Mouse (Mus musculus) CH12F3 (cell line): Measurements from ENCODE around the gene Larp1.

ENCODE experiments used
- in situ Hi-C: fragments of 300-500 bp; cut with MboI; formaldehyde crosslinking; loops from 2 replicates; pipeline ENCODE4 v1.14.3; 2020; ENCODE audit warnings: low sequenced_read_pairs

Larp1 gene

DNA sequence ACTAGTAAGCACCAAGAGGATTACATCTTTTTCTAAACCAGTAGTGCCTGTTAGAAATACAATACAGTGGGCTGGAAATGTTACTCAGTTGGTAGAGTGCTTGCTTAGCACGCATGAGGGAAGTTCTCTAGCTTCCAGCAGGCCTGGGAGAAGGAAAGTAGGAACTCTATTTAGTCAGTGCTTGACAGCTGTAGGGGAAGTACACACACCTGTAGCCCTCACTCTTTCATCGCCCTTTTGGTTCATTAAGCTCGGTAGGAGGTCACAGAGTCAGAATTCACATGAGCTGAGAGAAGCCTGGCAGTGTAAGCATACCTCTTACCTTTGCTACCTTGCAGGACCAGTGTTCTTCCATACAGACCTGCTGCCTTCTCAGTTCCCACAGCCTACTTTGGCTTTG is 17.5 kb downstream of the Larp1 start:
- in situ Hi-C loops, result no loop called here

GRCm38 (mm10) chr11:58026860-58027259 is 18.0 kb downstream of the Larp1 start:
- in situ Hi-C loops, result no loop called here

GRCm38 (mm10) chr11:58028981-58029380 is 20.1 kb downstream of the Larp1 start:
- in situ Hi-C loops, result no loop called here

GRCm38 (mm10) chr11:58029869-58030268 is 21.0 kb downstream of the Larp1 start:
- in situ Hi-C loops, result no loop called here

DNA sequence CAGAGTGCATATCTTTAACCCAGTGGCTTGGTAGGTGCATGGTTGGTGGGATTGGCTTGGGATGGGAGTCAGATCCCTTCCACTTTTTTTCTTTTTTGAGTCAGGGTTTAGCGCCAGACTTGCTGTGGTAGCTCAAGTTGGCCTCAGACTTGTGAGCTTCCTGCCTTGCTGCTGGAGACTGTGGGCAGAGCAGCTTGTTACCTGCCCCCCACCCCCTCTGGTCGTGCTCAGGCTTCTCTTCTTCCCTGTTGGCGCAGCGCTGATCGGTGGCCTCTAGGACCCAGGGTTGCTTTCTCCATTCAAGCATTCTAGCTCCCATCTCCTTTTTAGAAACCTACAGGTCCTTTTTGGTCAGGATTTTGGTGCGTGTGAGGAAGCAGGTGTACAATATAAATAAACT is 22.3 kb downstream of the Larp1 start:
- in situ Hi-C loops, result no loop called here

GRCm38 (mm10) chr11:58033635-58034034 is 24.8 kb downstream of the Larp1 start:
- in situ Hi-C loops, result no loop called here

DNA sequence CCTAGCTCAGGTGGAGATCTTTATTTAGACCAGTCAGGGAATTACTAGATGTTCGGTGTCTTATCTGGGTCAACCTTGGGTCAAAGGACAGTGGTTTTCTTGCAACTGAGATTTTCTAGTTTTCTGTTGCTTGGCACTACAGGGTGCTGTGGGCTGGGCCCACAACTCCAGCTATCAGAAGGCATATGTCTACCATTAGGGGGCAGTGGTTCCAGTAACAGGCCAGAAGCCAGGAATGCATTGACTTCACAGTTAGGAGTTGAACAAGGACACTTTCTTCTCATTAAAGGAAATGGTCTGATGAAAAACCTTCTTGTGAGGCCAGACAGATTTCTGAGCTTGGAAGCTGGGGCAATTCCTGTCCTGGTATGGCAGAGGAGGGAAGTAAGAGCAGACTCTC is 30.2 kb downstream of the Larp1 start:
- in situ Hi-C loops, result no loop called here

DNA sequence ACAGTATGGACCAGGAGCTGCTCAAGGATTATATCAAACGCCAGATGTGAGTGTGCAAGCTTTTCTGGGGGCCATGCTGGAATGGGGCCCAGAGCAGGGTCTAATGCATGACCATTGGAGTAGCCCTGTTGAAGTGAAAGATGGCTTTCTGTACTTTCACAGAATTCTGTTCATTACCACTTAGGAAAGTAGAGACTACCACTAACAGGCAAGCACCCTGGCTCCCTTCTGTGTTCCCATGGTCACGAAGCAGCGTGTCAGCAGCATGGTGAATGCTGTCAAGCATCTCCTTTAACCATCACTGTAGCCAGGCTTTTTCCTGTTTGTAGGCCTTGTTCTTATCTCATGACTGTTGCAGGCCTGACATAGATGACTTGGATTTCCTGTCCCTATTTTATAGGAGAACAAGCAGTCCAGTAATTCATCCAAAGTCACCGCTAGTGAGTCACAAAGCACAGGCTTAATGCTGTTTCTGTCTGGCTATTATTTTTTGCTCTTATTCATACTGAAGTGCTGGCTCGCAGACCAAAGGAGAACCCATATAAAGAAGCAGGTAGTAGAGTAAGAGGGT is 34.1 kb downstream of the Larp1 start:
- in situ Hi-C loops, result no loop called here

DNA sequence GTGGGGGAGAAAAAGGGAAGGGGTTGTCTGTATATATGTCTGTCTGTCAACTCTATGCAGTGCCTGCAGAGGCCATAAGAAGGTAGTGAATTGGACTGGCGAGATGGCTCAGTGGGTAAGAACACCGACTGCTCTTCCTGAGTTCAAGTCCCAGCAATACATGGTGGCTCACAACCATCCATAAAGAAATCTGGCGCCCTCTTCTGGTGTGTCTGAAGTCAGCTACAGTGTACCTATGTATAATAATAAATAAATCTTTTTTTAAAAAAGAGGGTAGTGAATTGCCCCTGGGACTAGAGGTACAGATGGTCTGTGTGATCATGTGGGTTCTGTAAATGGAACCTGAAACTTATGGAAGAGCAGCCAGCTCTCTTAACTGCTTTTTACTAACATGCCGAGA is 37.6 kb downstream of the Larp1 start:
- in situ Hi-C loops, result no loop called here

GRCm38 (mm10) chr11:58057455-58057854 is 48.6 kb downstream of the Larp1 start:
- in situ Hi-C loops, result loop anchor here (25.0 kb wide), 1 partner anchor 245 kb away; the partner anchor contains the start of gene Sap30l

GRCm38 (mm10) chr11:58059752-58060151 is 50.9 kb downstream of the Larp1 start:
- in situ Hi-C loops, result loop anchor here (10.0 to 25.0 kb wide), 2 partner anchors 105 to 247 kb away; partner anchors contain the start of gene Sap30l

GRCm38 (mm10) chr11:58061218-58061617 is 52.4 kb downstream of the Larp1 start:
- in situ Hi-C loops, result loop anchor here (10.0 to 25.0 kb wide), 2 partner anchors 106 to 249 kb away; partner anchors contain the start of gene Sap30l

GRCm38 (mm10) chr11:58062586-58062985 is 53.7 kb downstream of the Larp1 start:
- in situ Hi-C loops, result loop anchor here (10.0 to 25.0 kb wide), 2 partner anchors 108 to 250 kb away; partner anchors contain the start of gene Sap30l

DNA sequence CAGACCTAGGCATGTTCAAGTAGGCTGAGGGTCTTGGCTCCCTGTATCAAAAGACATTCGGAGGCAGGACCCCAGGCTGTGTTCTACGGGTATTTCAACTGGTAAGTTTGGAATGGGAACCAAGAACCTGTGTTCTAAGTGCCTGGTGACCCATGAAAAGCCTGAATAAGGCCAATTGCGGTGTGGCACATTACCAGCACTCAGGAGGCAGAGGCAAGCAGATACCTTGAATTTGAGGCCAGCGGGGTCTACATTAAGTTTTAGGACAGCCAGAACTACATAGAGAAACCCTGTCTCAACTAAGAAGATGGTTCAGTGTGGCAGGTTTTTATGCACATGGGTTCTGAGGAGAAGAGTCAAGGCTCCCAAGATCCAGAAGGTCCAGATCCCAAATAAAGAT is 56.2 kb downstream of the Larp1 start:
- in situ Hi-C loops, result loop anchor here (10.0 to 25.0 kb wide), 2 partner anchors 110 to 253 kb away; partner anchors contain the start of gene Sap30l

DNA sequence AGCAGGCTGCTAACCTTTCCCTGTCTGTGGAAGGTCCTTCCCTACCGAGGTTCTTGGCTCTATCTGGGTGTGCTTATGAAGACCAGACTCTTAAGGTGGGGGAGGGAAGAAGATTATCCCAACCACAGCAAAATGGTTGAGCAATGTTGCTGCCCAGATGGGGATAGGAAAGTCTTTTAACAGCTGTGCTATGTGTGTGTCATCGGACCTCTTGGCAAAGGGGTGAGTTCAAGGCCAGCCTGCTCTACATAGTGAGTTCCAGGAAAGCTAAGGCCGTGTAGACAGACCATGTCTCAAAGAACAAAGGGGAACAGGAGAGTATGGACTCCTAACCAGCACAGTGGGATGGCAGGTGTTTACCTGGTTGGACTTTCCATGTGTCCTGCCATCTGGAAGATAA is 64.1 kb downstream of the Larp1 start:
- in situ Hi-C loops, result loop anchor here (25.0 kb wide), 1 partner anchor 261 kb away; the partner anchor contains the start of gene Sap30l

DNA sequence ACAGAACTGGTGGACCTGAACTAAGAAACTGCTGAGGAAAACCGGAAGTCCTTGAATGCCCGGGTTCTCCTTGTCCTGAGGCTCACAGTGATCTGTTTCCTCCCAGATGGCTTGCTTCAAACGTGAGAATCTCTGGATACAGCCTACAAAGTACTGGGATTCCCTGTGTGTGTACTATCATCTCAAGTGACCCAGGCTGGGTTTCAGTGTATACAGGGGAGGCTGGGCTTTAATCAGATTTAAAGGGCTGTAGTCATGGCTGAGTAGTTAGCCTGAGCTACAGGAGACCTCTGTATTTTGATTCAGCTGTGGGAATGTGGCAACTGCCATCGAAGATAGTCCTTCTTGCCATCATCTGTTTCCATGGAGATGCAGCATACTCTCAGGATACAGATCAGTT is 68.4 kb downstream of the Larp1 start:
- in situ Hi-C loops, result no loop called here

DNA sequence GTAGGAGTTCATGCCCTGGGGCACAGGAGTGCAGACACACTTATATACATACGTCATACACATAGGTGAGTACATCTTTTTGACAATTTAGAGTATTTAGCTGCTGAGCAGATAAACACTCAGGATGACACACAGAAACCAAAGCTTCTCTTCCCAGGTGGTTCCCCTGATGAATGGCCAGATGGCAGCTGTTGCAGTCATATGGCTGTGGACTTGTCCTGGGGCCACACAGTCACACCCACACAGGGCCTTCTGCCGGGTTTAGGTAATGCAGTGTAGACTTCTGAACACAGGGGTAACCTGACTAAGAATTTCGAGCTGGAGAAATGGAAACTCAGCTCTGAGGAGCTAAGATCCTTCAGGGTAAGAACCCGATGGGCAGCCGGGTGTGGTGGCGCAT is 72.9 kb downstream of the Larp1 start:
- in situ Hi-C loops, result no loop called here

DNA sequence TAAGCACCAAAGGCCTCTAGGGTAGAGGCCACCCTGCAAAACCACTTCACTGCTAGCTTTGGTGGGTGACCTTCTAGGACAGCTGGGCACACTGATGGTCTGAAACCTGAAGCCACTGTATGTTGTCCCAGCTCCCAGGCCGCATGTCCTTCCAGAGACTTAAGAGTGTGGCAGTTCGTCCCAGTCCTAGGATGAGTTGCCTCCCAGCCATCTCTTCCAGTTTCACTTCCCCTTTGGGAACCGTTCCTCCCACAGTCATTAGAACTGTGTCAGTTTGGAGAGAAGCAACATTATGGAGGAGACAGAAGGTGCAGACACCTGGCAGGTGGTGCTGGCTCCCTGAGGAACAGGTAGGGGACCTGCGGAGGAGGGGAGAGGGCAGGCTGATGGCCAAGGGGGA is 83.7 kb downstream of the Larp1 start:
- in situ Hi-C loops, result no loop called here

DNA sequence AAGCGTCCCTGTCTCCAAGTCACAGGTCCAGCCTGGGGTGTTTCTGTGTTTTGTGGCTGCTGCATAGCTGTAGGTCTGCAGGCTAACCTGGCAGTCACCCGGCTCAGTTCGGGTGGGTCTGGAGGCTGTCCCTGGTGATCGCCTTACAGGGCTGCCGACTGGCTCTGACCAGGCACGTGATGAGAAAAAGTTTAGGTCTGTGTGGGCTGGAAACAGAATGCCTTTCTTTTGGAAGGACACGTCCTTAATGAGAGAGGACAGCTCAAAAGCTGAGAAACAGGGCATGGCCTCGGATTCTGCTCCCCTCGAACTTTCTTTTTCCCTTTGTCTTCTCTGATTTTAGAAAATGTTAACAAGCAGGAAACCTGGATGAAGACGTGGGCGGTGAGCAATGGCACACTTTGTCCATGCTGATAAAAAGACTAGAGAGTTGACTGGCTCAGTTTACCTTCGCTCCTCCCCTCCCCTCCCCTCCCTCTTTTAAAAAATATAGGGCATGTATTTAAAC is 84.2 kb downstream of the Larp1 start, which contains the start of gene Gm12248:
Gm12248 (minus strand) TSS at position 114 of the 508 bp plus-strand sequence.
- in situ Hi-C loops, result no loop called here

DNA sequence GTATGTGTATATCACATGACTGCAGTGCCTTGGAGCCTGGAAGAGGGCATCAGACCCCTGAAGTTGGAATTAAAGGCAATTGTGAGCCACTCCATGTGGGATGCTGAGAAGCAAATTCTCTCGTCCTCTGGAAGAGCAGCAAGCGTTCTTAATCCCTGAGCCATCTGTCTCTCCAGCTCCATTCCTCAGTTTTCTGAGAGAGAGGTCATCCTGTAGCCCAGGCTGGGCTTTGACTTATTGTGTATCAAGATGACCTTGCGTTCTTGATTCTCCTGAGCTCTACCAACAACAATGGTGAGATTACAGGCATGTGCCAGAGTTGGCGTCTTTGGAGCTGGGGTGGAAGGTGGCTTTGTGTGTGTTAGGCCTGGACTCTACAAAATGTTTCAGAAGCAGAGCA is 85.9 kb downstream of the Larp1 start:
- in situ Hi-C loops, result no loop called here

DNA sequence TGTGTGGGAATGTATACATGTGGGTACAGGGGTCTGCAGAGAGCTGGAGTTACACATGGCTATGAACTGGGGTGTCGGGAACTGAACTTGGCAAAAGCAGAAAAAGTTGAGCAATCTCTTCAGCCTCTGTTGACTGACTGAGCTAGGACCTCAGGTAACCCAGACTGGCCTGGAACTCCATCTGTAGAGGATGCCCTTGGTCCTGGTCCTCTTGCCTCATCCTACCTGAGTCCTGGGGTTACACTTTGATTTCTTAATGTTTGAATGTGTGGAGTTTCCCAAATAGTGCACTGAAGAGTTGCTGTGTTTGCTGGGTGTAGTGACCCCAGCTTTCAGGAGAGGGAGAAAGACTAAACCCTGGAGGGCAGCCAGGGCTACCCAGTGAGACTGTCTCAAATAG is 86.7 kb downstream of the Larp1 start:
- in situ Hi-C loops, result no loop called here

DNA sequence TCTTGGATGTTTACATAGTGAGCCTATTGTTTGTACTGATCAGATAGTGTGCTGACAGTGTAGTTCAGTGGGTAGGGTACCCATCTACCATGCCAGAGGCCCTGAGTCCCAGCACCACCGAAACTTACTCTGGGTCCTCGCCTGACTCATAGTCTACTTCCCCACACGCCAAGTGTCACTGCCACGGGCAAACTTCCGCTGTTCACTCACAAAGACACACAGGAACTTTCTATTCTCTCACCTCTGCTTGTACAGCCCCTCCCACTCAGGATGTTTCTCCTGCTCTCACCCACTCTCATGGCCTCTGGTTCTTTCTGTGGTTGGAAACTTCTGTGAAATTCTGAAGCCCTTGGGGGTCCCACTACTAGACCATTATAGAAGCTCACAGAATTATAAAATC is 87.3 kb downstream of the Larp1 start:
- in situ Hi-C loops, result no loop called here
